Mouse (Mus musculus): Measurements from ENCODE around the gene Zmym4.

DNA sequence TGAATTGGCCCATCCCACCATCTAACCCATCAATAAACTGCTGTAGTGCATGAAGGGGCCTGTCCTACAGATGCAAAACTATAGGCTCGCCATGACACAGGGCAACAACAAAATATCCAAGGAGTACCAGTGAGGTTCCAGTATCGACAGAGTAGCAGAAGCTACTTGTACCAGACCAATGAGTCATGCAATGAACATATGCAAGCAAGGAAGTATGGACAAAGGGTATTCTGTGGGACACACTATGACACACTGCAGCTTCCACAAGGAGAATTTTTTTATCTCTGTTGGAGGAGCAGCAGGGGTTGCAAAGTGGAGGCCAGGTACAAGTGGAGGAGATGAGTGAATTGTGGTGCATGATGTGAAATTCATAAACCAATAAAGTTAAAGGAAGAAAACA lies 9.7 kb downstream of the Zmym4 start:
- TF ChIP-seq POLR2A (IDR thresholded peaks at IDR 0.05; ENCODE audit: low read depth, low read length) = no peak
- no peak for TF ChIP-seq CTCF (IDR thresholded peaks at IDR 0.05; ENCODE audit: extremely low read depth, insufficient read depth, insufficient read length, insufficient replicate concordance)
